Mouse (Mus musculus): ENCODE data around the gene Kctd5.

The Kctd5 gene

GRCm38 (mm10) chr17:24015727-24016126, 57.6 kb downstream of the Kctd5 start:
- no peaks in the 10 kb centered on the region for H3K27me3 ChIP-seq (ENCODE audit: control insufficient read depth, insufficient read depth, low read length, poor library complexity, severe bottlenecking)
- H3K36me3 ChIP-seq (ENCODE audit: control insufficient read depth, insufficient read depth, low read length, poor library complexity, severe bottlenecking): no peaks in the 10 kb centered on the region
- peak; percentile 11 for DNase-seq (ENCODE audit: low read depth, low spot score)

- DNase-seq (ENCODE audit: low read depth, low spot score): no peak
- H3K27me3 ChIP-seq (ENCODE audit: control insufficient read depth, insufficient read depth, low read length, poor library complexity, severe bottlenecking): no peaks in the 10 kb centered on the region
Observed at GRCm38 (mm10) chr17:24014433-24014965, 58.8 kb downstream of the Kctd5 start.

GRCm38 (mm10) chr17:24012921-24013320, 60.4 kb downstream of the Kctd5 start:
- H3K36me3 ChIP-seq (ENCODE audit: control insufficient read depth, insufficient read depth, low read length, poor library complexity, severe bottlenecking): no peaks in the 10 kb centered on the region

More at GRCm38 (mm10) chr17:24014433-24014965, 58.8 kb downstream of the Kctd5 start:
- no peaks in the 10 kb centered on the region for H3K36me3 ChIP-seq (ENCODE audit: control insufficient read depth, insufficient read depth, low read length, poor library complexity, severe bottlenecking)

GRCm38 (mm10) chr17:24009617-24010016, 63.7 kb downstream of the Kctd5 start:
- no peak for DNase-seq (ENCODE audit: low read depth, low spot score)
- H3K36me3 ChIP-seq (ENCODE audit: control insufficient read depth, insufficient read depth, low read length, poor library complexity, severe bottlenecking): no peaks in the 10 kb centered on the region
- H3K27me3 ChIP-seq (ENCODE audit: control insufficient read depth, insufficient read depth, low read length, poor library complexity, severe bottlenecking): no peaks in the 10 kb centered on the region

More at GRCm38 (mm10) chr17:24012921-24013320, 60.4 kb downstream of the Kctd5 start:
- no peaks in the 10 kb centered on the region for H3K27me3 ChIP-seq (ENCODE audit: control insufficient read depth, insufficient read depth, low read length, poor library complexity, severe bottlenecking)
- DNase-seq (ENCODE audit: low read depth, low spot score): no peak

GRCm38 (mm10) chr17:24008105-24008504, 65.2 kb downstream of the Kctd5 start:
- no peaks in the 10 kb centered on the region for H3K36me3 ChIP-seq (ENCODE audit: control insufficient read depth, insufficient read depth, low read length, poor library complexity, severe bottlenecking)
- no peaks in the 10 kb centered on the region for H3K27me3 ChIP-seq (ENCODE audit: control insufficient read depth, insufficient read depth, low read length, poor library complexity, severe bottlenecking)
- no peak for DNase-seq (ENCODE audit: low read depth, low spot score)

GRCm38 (mm10) chr17:24007391-24007790, 65.9 kb downstream of the Kctd5 start:
- no peak for DNase-seq (ENCODE audit: low read depth, low spot score)
- H3K36me3 ChIP-seq (ENCODE audit: control insufficient read depth, insufficient read depth, low read length, poor library complexity, severe bottlenecking): no peaks in the 10 kb centered on the region
- no peaks in the 10 kb centered on the region for H3K27me3 ChIP-seq (ENCODE audit: control insufficient read depth, insufficient read depth, low read length, poor library complexity, severe bottlenecking)

GRCm38 (mm10) chr17:24006930-24007329, 66.4 kb downstream of the Kctd5 start:
- Histone ChIP-seq H3K27me3 (ENCODE audit: control insufficient read depth, insufficient read depth, low read length, poor library complexity, severe bottlenecking) (no peaks in the 10 kb centered on the region), H3K36me3 (ENCODE audit: control insufficient read depth, insufficient read depth, low read length, poor library complexity, severe bottlenecking) (no peaks in the 10 kb centered on the region)
- DNase-seq (ENCODE audit: low read depth, low spot score): no peak

GRCm38 (mm10) chr17:24005049-24005448, 68.2 kb downstream of the Kctd5 start:
- DNase-seq (ENCODE audit: low read depth, low spot score): no peak
- H3K27me3 ChIP-seq (ENCODE audit: control insufficient read depth, insufficient read depth, low read length, poor library complexity, severe bottlenecking): no peaks in the 10 kb centered on the region
- H3K36me3 ChIP-seq (ENCODE audit: control insufficient read depth, insufficient read depth, low read length, poor library complexity, severe bottlenecking): no peaks in the 10 kb centered on the region

GRCm38 (mm10) chr17:24004071-24004665, 69.1 kb downstream of the Kctd5 start:
- Histone ChIP-seq H3K27me3 (ENCODE audit: control insufficient read depth, insufficient read depth, low read length, poor library complexity, severe bottlenecking) (no peaks in the 10 kb centered on the region), H3K36me3 (ENCODE audit: control insufficient read depth, insufficient read depth, low read length, poor library complexity, severe bottlenecking) (no peaks in the 10 kb centered on the region)

GRCm38 (mm10) chr17:24000404-24000803, 72.9 kb downstream of the Kctd5 start:
- no peak for DNase-seq (ENCODE audit: low read depth, low spot score)
- Histone ChIP-seq H3K27me3 (ENCODE audit: control insufficient read depth, insufficient read depth, low read length, poor library complexity, severe bottlenecking) (no peaks in the 10 kb centered on the region), H3K36me3 (ENCODE audit: control insufficient read depth, insufficient read depth, low read length, poor library complexity, severe bottlenecking) (no peaks in the 10 kb centered on the region)

More at GRCm38 (mm10) chr17:24004071-24004665, 69.1 kb downstream of the Kctd5 start:
- no peak for DNase-seq (ENCODE audit: low read depth, low spot score)

- no peak for DNase-seq (ENCODE audit: low read depth, low spot score)
- no peaks in the 10 kb centered on the region for H3K27me3 ChIP-seq (ENCODE audit: control insufficient read depth, insufficient read depth, low read length, poor library complexity, severe bottlenecking)
- H3K36me3 ChIP-seq (ENCODE audit: control insufficient read depth, insufficient read depth, low read length, poor library complexity, severe bottlenecking): no peaks in the 10 kb centered on the region
Observed at GRCm38 (mm10) chr17:23998383-23998782, 74.9 kb downstream of the Kctd5 start.

GRCm38 (mm10) chr17:23997901-23998300, 75.4 kb downstream of the Kctd5 start, which contains the start of gene Prss22:
Prss22 (minus strand) TSS chr17:23998100.
- no peaks in the 10 kb centered on the region for H3K36me3 ChIP-seq (ENCODE audit: control insufficient read depth, insufficient read depth, low read length, poor library complexity, severe bottlenecking)
- no peaks in the 10 kb centered on the region for H3K27me3 ChIP-seq (ENCODE audit: control insufficient read depth, insufficient read depth, low read length, poor library complexity, severe bottlenecking)
- DNase-seq (ENCODE audit: low read depth, low spot score): no peak

Data from splenic B cell, adult 2 months (primary cell).